Mouse (Mus musculus) retina, embryonic 14.5 days (tissue): ENCODE results near the gene Rims1.

Experiments
- DNase-seq: peaks from one replicate; pipeline ENCODE4 v3.0.0-alpha.2; 2015; ENCODE audit warnings: low spot score

Gene Rims1

DNA sequence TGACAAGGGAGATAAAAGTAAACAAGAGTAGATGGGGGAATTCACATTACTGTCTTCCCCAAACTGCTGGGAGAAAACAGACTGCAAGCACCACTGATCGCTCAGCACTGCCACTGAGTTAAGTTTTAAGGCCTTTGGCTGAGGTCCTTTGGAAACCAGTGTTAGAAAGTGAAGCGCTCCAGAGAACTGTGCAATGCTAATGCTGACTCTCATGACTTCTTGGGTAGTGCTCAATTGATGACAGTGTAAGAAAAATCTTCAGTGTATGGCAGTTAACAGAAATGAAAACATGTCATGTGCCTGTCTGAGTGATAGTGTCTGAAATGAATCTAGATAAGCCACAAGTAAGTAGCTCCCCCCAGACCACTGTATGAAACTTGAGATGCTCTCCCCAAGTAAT is 111.3 kb downstream of the Rims1 start:
- no peak for DNase-seq

DNA sequence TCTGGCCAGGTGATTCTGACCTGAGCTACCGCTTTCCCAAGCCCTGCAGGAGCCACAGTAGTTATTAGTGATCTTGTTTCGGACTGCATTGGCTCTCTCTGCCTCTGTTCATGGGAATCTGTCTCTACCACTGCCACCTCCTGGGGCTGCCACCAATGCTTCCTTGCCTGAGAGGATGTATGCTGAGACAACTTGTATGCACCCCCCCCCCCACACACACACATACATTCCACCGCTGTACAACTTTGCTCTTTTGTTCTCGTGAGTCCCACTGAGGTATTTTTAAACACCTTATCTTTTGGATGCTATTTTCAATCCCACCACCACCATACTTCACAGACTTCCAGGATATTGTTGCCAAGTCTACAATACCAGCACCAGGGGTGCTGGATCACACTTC is 122.3 kb downstream of the Rims1 start:
- no peak for DNase-seq

DNA sequence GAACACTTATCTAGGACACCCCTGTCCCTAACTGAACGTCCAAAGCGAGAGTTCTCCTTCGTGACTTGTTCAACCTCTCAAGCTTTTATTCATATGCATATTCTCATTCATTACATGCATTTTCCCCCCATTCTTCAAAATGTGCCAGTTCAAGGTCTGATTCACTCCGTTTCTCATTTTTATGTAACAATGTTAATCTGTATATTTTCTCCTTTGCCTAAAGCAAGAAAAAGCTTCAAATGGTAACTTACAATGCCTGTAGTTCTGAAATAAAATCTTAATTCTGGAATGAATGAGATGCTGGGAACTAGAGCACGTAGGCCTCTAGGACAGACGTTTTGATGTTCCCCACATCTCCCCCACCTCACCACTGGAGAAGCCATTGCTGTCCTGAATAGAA is 141.6 kb downstream of the Rims1 start:
- no peak for DNase-seq

DNA sequence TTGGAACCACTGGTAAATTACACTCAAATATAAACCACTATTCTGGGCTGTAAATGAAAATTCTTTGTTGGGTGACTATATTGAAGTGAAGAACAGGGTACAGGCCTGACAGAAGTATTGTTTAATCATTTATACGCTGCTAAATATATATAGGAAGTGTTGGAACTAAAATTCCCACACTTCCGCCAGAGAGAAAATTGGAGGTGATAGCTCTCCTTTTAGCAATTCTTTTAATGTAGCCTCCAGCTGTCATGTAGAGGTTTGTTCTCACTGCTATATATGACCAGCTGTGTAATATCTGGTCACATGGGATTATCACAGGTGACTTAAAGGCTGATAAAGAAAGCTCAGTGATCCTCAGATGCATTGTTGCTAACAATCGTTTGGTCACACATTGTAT is 144.0 kb downstream of the Rims1 start:
- DNase-seq: no peak

DNA sequence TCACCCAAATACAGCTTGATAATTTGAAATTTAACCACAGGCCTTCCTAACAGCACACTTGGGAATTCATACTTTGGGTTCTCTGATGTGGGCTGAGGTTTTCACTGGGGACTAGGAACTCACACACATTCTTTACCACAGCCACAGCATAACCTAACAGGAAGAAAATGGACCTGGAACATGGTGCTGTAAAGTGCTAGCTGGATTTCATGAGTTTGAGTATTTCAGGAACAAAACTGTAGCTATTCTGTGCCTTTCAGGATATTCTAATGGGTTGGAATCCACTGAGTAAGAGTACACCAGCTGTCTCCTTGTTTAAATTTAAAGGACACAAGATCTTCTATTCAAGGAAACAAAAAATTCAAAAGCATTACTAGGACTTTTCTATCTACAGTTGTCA is 149.8 kb downstream of the Rims1 start:
- DNase-seq: no peak

DNA sequence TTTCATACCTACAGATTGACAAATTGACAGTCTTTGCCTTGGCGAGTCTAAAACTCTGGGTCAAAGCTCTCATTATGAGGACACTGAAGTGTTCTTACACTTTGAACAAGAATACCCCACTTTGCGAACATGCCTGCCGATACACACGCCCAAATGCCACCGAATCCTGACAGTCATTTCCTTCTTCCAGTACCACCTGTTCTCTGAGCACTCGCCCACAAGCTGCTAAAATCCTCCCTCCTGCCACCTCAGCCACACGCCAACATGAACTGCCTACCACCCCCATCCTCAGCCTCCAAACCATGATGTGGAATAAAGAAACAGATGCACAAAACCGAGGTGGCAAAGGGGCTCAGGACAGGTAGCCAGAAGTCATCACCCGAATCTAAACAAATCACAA is 150.9 kb downstream of the Rims1 start:
- no peak for DNase-seq

DNA sequence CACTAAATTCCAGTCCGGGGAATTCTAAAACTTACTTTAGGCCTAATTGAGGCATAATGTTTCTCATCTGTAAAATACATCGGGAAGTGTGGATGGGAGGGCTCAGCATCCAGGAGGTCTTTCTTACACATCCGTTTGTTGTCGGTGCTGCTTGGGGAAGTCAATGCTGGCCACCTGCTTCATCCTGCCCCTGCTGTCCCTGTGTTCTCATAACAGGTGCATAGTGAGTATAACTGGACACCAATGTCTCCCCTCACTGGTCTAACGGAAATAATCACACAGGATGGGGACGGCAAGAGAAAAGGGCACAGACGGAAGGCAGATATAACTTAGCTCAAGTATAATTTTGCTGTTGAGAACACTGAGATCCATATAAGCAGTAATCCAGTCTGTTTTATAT is 155.2 kb downstream of the Rims1 start:
- DNase-seq: no peak

DNA sequence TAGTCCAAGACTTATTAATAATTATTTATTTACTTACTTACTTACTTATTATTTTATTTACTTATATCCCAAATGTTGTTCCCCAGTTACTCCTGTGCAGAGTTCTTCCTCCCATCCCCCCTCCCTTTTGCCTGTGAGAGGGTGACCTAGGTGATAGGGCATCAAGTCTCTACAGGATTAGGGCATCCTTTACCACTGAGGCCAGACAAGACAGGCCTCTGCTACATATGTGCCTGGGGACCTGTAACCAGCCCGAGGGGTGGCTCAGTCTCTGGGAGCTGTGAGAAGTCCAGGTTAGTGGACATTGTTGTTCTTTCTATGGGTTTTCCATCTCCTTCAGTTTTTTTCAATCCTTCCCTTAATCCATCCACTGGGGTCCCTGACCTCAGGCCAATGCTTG is 156.4 kb downstream of the Rims1 start:
- DNase-seq: no peak

DNA sequence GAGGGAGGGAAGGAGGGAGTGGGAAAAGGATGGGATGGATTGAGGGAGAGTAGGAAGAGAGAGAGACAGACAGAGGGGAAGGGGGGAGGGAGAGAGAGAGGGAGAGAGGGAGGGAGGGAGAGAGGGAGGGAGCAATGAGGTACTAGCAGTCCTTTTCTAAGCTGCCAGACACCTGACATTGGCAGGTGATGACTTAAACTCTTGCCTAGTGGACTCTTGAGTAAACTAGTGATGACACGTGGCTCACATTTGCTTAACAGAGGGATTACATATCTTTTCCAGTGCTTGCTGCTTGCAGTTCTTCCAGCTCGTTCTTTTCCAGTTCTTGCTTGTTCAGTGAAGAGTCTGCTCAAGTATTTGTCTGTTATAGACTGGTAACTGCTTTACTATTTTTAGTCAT is 160.5 kb downstream of the Rims1 start:
- DNase-seq: no peak

DNA sequence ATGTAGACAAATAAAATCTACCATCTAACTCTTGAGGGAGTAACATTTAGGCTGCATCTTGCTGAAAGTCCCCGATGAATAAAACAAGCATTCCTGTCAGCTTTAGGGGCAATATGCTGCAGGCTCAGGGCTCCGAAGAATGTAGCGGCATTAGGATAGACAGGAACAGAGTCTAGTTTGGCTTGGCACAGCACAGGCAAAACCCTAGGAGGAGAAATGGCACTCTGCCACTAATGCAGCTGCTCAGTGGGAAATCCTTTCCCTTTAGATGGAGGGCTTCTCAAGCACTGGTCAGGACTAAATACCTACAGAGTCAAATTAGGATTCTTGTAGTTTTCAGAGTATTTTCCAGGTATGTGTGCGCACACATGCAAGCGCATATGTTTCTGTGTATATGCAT is 165.2 kb downstream of the Rims1 start:
- no peak for DNase-seq

DNA sequence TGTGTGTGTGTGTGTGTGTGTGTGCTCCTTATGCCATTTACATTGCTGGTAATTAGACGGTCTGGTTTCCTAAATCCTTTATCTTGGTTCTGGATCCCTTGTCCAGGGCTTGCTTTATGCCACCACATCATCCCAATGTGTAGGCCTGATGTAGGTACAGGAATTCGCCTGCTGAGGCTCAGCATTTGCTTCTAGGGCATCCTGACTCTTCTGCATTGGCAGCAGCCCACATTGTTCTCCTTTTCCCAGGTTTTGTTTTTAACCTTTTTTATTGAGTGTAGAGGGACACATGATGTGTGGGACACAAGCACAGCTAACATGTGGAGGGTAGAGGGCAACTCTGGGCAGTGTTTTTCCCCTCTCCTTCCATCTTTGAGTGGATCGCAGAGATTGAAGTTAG is 166.1 kb downstream of the Rims1 start:
- no peak for DNase-seq

DNA sequence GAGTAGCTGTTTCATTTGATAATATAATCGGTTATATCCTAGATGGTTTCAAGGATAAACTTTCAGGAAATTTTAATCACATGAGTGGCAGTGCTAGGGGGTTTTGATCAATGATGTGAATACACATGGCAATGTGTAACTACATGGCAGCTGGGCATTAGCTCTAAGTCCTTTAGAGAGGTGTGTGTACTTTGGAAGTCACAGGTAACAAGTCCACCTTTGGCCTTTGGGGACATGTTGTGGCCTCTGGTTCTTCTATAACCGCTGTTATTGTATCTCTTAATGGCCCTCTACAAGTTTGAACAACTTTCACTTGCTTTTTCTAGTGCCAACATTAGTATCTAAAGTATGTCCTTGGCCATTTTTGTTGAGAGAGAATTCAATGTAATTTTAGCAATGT is 171.9 kb downstream of the Rims1 start:
- DNase-seq: no peak

DNA sequence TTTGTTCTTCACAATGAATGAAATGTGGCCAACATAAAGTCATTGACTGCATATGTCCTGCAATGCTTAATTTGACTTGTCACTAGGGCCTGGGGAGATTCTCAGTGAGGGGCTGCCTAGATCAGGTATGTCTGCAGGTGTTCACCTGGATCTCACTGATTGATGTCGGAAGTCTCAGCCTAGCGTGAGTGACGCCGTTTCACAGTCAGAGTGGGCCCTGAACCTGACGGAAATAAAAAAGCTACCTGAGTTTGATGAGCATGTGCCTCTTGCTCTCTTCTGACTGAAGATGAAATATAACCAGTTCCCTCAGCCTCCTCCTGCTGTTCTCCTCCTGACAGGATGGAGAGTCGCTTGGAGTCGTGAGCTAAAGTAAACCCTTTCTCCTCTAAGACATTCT is 173.2 kb downstream of the Rims1 start:
- DNase-seq: no peak

DNA sequence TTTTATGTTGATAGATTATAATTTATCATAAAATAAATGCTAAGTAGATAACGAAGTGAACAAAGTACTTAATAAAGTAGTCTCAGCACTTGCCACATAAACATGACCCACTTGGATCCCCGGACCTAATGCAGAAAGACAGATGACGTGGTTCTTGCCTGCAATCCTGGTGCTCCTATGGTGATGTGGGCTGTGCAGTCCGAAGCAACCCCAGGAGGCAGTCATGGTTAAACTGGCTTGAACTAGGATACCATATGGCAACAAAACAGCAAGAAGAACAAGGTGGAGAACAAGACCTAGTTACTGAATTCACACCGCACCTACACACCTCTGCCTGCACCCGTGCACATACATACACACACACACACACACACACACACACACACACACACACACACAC is 173.8 kb downstream of the Rims1 start:
- DNase-seq: no peak

DNA sequence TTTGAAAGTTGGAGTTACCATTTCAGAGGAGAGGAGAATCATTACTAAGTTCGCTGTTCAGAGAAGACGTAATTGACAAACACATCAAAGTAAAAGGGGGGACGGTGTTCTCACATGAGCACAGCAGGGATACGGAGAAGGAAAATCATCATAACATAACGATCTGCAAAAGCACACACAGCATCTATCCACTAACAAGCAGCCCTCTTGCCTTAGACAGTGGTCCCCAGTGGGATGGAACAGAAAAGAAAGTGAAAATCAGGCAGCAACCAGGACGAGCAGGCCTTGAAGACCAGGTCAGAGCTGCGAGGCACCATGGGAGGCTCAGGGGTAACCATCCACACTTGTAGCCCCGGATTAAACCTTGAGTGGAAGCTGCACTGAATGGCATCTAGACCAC is 176.8 kb downstream of the Rims1 start:
- no peak for DNase-seq

DNA sequence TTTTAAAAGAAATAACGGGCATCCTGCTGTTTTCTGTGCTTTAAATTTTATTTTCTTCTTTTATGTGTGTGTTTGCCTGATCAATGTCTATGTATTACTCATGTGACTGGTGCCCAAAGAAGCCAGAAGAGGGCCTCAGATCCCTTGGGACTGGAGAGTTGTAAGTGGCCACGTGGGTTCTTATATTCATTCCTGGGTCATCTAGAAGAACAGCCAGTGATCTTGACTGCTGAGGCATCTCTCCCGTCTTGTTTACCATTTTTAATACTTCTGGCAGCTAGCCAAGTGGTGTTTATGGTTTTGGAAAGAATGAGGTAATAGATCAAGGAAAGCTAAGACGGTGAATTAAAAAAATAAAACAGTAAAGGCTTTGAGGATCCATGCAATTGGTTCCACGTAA is 178.8 kb downstream of the Rims1 start:
- DNase-seq: peak; percentile 32

DNA sequence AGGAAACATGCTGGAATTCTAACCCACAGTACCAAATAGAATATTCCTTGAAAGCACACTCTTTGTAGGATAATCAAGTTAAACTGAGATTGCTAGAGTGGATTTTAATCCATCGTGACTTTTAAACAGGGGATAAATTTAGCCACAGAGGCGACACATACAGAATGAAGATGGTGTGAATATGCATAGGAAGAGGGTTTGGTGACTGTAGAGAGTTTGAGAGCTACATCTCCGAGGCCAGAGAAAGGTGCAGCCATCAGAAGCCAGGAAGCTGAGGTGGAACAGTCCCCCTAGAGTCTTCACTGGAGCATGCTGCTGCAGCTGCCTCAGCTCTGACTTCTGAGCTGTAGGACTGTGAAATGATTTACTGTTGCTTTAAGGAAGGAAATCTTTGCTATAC is 179.5 kb downstream of the Rims1 start:
- no peak for DNase-seq

DNA sequence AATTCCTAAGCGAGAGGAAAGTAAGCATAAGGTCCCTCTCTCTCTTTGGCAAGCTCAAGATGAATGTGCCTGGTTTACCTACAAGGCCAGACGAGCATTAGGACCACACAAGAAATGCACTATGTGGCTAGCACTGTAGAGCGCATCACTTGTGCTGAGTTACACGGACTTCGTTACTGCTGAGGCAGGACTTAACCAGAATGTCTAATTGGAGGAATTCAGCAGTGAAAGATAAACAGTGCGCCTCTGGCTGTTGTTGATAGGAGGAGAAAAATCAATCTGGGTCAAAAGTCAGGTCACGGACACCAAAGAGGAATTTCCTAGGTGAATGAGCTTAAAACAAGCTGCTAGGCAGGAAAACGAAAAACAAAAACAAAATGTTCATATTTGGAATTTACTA is 185.0 kb downstream of the Rims1 start:
- DNase-seq: no peak

DNA sequence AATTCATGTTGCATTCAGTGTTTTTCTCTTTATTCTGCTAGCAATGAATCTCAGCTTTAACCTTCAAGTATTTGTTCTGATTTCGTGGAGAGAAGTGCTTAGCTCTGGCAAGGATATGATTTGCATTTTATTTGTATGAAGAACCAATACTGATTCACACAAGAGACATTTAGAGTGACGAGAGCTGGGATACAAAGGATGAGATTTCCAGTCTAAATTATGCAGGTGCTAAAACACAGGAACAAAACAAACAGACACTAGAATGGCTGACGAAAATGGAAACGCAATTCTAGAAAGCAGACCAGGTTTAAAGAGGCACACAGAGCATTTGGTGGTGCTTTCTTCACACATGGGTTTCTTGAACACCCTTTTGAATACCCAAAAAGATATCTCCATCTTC is 190.2 kb downstream of the Rims1 start:
- DNase-seq: no peak

DNA sequence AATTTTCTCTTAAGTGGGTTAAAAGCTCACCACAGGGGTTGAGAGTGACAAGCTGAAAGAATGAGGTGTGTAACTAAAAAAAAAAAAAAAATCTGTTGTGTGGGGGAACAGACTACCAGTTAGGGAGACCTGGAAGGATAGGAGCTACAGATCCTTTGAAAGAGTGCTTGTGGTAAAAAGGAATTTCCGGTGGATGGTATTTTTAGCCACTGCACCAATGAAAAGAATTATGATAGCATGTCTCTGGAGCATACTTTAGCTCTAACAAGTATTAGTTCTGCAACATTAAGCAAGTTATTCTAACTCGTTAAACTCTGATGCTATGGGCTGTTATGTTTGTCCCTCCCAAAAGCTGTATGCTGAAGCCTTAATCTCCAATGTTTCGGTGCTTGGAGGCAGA is 192.2 kb downstream of the Rims1 start:
- no peak for DNase-seq

DNA sequence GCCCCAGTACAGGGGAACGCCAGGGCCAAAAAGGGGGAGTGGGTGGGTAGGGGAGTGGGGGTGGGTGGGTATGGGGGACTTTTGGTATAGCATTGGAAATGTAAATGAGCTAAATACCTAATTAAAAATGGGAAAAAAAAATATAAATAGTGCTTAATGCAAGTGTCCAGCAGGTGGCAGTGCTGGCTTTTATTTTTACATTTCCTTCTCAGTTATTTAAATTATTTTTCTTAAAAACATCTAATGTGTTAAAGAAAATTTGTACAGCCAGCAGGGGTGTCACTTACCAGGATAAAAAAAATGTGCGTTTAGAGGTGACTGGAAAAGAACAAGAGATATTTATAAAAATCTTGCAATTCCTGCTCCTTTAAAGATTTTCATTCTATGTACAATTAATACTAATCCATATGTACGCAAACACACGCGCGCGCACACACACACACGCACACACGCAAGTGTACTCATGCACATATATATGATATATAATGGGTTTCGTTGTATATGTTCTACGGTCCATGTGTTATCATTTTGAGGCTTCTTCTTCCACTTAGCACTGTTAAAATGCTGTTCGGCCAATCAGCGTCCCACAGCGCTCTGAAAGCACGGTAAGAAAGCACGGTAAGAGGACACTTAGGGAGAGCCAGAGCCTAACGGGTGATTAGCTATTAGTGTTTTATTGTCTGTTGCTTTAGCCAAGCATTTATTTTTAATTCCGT is 201.3 kb downstream of the Rims1 start:
- peak; percentile 68 for DNase-seq

DNA sequence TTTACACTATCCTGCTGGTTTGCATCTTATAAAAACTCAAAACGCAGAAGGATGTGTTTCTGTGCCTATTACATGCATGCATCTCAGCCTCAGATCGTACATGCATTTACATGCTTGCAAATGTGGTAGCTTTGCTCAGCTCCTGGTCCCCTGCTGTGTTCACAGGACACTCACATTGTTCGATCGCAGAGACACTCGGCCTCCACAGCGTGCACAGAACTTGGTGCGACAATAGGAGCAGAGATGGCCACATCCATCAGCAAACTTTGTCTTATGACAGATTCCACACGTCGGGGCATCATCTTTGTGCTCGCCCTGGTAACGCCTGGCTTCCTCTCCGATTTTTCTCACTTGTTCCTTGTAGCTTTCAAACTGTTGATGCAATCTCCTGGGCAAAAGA is 209.6 kb downstream of the Rims1 start:
- DNase-seq: peak; percentile 47

DNA sequence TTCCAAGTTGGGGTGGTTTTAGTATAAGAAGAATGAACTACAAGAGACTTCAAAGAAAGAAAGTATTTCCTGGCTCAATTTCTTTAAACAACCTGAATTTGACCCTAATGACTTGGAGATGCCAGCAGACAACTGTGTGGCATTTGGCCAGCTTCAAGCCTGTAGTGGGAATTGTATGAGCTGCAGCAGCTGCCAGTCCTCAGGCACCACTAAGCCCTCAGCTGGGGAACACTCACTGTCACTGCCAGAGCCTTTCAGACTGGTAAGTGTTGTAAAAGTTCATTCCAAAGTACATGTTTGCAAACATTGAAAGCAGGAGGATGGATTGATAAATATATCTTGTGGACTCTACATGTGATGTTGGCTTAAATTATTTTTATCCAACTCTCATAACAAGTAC is 211.0 kb downstream of the Rims1 start:
- no peak for DNase-seq

DNA sequence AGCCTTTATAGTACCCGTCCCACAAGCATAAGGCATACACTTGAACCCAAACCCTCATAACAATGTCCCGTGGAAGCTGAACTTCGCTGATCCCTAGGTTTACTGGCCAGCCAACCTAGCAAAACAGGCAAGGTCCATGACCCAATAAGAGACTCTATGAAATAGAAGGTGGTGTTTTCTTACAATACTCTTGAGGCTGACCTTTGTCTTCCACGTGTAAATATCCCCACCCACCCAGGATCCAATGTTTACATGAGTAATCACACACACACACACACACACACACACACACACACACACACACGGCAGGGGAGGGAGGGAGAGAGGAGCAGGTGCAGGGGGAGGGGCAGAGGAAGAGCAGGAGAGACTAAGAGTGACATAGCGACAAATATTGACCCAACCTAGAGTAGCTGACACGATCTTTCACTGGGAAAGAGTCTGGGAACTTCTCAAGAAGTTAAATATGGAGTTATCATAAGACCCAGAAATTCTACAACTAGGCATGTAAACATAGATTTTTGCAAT is 217.9 kb downstream of the Rims1 start:
- no peak for DNase-seq

DNA sequence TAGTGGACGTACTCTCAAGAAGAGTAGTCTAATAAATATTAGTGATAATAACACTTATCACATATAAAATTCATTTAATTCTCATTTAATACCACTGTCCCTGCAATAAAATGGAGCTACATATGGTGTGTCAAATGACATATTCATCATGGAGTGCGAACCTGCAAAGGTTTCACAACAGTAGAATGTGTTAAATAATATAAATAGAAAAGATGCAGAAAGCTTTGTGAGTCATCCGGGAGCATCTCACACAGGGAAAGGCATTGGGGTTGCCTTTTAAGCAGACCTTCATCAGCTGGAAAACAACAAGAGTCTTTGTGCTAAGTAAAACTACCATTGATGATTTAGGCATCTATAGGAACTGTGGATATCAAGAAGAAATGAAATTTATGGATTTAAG is 220.2 kb downstream of the Rims1 start:
- DNase-seq: no peak
